Mouse (Mus musculus) 3T3-L1 (cell line): ENCODE results near the gene Gm17617.

Experiments
- DNase-seq: peaks from one replicate; pipeline ENCODE4 v3.0.0-alpha.2; 2015; ENCODE audit warnings: low read depth, low spot score

Gene Gm17617

GRCm38 (mm10) chr13:55133448-55133847 lies at the start of gene Gm17617:
Gm17617 (minus strand) TSS chr13:55133548.
- no peak for DNase-seq

GRCm38 (mm10) chr13:55182173-55182894 lies 49.0 kb upstream of the Gm17617 start:
- no peak for DNase-seq

GRCm38 (mm10) chr13:55181786-55182172 lies 48.4 kb upstream of the Gm17617 start:
- no peak for DNase-seq

GRCm38 (mm10) chr13:55179591-55179990 lies 46.2 kb upstream of the Gm17617 start:
- no peak for DNase-seq

- peak; percentile 86 for DNase-seq
Measured at GRCm38 (mm10) chr13:55178556-55178955, 45.2 kb upstream of the Gm17617 start.

- no peak for DNase-seq
Measured at GRCm38 (mm10) chr13:55177903-55178496, 44.7 kb upstream of the Gm17617 start.

GRCm38 (mm10) chr13:55176265-55176664 lies 42.9 kb upstream of the Gm17617 start:
- DNase-seq, result no peak

GRCm38 (mm10) chr13:55174347-55174746 lies 41.0 kb upstream of the Gm17617 start:
- no peak for DNase-seq

GRCm38 (mm10) chr13:55172336-55172770 lies 39.0 kb upstream of the Gm17617 start:
- no peak for DNase-seq

- DNase-seq, result no peak
Measured at GRCm38 (mm10) chr13:55171517-55172335, 38.4 kb upstream of the Gm17617 start.

- DNase-seq, result no peak
Measured at GRCm38 (mm10) chr13:55168958-55169369, 35.6 kb upstream of the Gm17617 start.

GRCm38 (mm10) chr13:55168255-55168654 lies 34.9 kb upstream of the Gm17617 start:
- no peak for DNase-seq

- no peak for DNase-seq
Measured at GRCm38 (mm10) chr13:55167798-55168197, 34.5 kb upstream of the Gm17617 start.

- no peak for DNase-seq
Measured at GRCm38 (mm10) chr13:55166806-55167725, 33.7 kb upstream of the Gm17617 start.

GRCm38 (mm10) chr13:55165831-55166339 lies 32.5 kb upstream of the Gm17617 start:
- DNase-seq, result no peak

GRCm38 (mm10) chr13:55163553-55163952 lies 30.2 kb upstream of the Gm17617 start:
- DNase-seq, result no peak

GRCm38 (mm10) chr13:55162365-55162764 lies 29.0 kb upstream of the Gm17617 start:
- no peak for DNase-seq

- DNase-seq, result no peak
Measured at GRCm38 (mm10) chr13:55153951-55154350, 20.6 kb upstream of the Gm17617 start.

- no peak for DNase-seq
Measured at GRCm38 (mm10) chr13:55152621-55153415, 19.5 kb upstream of the Gm17617 start, which contains the start of gene Fgfr4. Fgfr4 (plus strand) TSS chr13:55152640.

GRCm38 (mm10) chr13:55140271-55140670 lies 6.9 kb upstream of the Gm17617 start:
- no peak for DNase-seq
